Mouse (Mus musculus) spleen, adult 2 months (tissue): Measurements from ENCODE around the gene Filip1l. TPM values are rescaled to one million over a fixed set of nuclear protein-coding genes. Genes with fewer than 3 reads are reported as not detected.

Experiments
- DNase-seq, 2 experiments: peaks; one replicate each; pipeline versions ENCODE4 v3.0.0 to v3.0.0-alpha.2; 2012 to 2021; ENCODE audit warnings: low spot score in 2 of 2, low read depth in 1 of 2
- H3K27ac ChIP-seq: fragments of 200-500 bp; 2 replicates; pipeline ENCODE4 v1.5.1; 2012; ENCODE audit warnings: low read length, inconsistent platforms; ENCODE audit not compliant: insufficient read depth
- H3K27me3 ChIP-seq: fragments of 200-500 bp; 2 replicates; pipeline ENCODE4 v1.6.1; 2012; ENCODE audit warnings: mild to moderate bottlenecking, moderate library complexity, low read length, inconsistent platforms; ENCODE audit not compliant: control insufficient read depth, insufficient read depth
- H3K36me3 ChIP-seq: fragments of 200-500 bp; 2 replicates; pipeline ENCODE4 v1.6.1; 2012; ENCODE audit warnings: mild to moderate bottlenecking, low read length, inconsistent platforms; ENCODE audit not compliant: control insufficient read depth, insufficient read depth
- H3K4me1 ChIP-seq: fragments of 200-500 bp; 2 replicates; pipeline ENCODE4 v1.6.1; 2011; ENCODE audit warnings: inconsistent platforms; ENCODE audit not compliant: control insufficient read depth, insufficient read depth, insufficient read length
- H3K4me3 ChIP-seq: fragments of 200-500 bp; 2 replicates; pipeline ENCODE4 v1.5.1; 2011; ENCODE audit warnings: mild to moderate bottlenecking, inconsistent platforms; ENCODE audit not compliant: insufficient read depth, insufficient read length; ENCODE audit errors: extremely low read depth
- CTCF ChIP-seq: fragments of 200-500 bp; IDR thresholded peaks from 2 replicates; pipeline ENCODE4 v1.5.1; 2011; ENCODE audit warnings: mild to moderate bottlenecking, inconsistent platforms; ENCODE audit not compliant: insufficient read depth, insufficient read length, insufficient replicate concordance; ENCODE audit errors: extremely low read depth
- POLR2A ChIP-seq: fragments of 200-500 bp; IDR thresholded peaks from 2 replicates; pipeline ENCODE4 v1.6.1; 2011; ENCODE audit warnings: low read depth, low read length, inconsistent platforms
- WGBS: fragments of 180-500 bp; shearing (Covaris S2); methylation state at CpG from one replicate; pipeline ENCODE4 v1.1.7; 2018; 5-methylcytosine and 5-hydroxymethylcytosine counted together
- polyA plus RNA-seq: library from polyadenylated mRNA; depleted of rRNA; stranded (reverse); fragments of >200 nt; gene quantifications from 2 replicates; pipeline ENCODE4 v1.2.3, GENCODE M21; 2012

Filip1l gene
- polyA plus RNA-seq, 1 experiment: 15.3 TPM

DNA sequence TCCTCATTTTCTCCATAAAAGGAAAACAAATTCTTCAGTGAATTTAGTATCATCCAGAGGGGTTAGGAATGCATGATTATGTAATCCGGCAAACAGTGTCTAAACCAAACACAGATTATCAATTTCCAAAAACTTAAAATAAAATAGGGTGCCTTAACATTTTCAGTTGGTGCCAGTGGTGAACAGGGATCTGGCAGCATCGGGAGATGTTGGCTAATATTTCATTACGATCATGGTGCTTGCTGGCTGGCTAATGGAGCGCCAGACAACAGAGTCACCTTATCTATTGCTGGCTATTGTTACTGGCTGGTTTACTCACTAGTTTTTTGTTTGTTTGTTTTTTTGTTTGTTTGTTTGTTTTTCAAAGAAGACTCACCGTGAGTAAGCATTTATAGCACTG, 67.0 kb downstream of the Filip1l start:
- no peak overlapping the region for H3K27ac ChIP-seq
- WGBS: 87% methylated on average over 5 of the region's 5 CpGs
- TF ChIP-seq POLR2A: no peak
- no peak for TF ChIP-seq CTCF
- H3K4me1 ChIP-seq: peaks cover 19% of the 10 kb centered on the region
- DNase-seq: no peak
- no peaks in the 10 kb centered on the region for H3K27me3 ChIP-seq
- no peaks in the 10 kb centered on the region for H3K36me3 ChIP-seq
- H3K4me3 ChIP-seq: no peak overlapping the region

GRCm38 (mm10) chr16:57420773-57421556, 68.1 kb downstream of the Filip1l start:
- H3K27me3 ChIP-seq: no peaks in the 10 kb centered on the region
- DNase-seq: no peak
- H3K4me3 ChIP-seq: no peak overlapping the region
- no peaks in the 10 kb centered on the region for H3K36me3 ChIP-seq
- 0 out of 2 replicates have a peak overlapping the region, but pooled peaks have one; percentile 16 for H3K27ac ChIP-seq
- 58% methylated on average over 8 of the region's 8 CpGs for WGBS
- no peak for TF ChIP-seq POLR2A
- TF ChIP-seq CTCF: no peak
- H3K4me1 ChIP-seq: peaks cover 19% of the 10 kb centered on the region

- H3K4me3 ChIP-seq: no peak overlapping the region
- H3K27ac ChIP-seq: peak overlapping the region; percentile 64
- TF ChIP-seq POLR2A (no peak), CTCF (no peak)
- WGBS: 22% methylated on average over 7 of the region's 7 CpGs
- no peaks in the 10 kb centered on the region for H3K27me3 ChIP-seq
- no peaks in the 10 kb centered on the region for H3K36me3 ChIP-seq
- DNase-seq: peak; percentile 19 to 21
- peaks cover 19% of the 10 kb centered on the region for H3K4me1 ChIP-seq
These were observed 69.0 kb downstream of the Filip1l start for GRCm38 (mm10) chr16:57421680-57422417.

DNA sequence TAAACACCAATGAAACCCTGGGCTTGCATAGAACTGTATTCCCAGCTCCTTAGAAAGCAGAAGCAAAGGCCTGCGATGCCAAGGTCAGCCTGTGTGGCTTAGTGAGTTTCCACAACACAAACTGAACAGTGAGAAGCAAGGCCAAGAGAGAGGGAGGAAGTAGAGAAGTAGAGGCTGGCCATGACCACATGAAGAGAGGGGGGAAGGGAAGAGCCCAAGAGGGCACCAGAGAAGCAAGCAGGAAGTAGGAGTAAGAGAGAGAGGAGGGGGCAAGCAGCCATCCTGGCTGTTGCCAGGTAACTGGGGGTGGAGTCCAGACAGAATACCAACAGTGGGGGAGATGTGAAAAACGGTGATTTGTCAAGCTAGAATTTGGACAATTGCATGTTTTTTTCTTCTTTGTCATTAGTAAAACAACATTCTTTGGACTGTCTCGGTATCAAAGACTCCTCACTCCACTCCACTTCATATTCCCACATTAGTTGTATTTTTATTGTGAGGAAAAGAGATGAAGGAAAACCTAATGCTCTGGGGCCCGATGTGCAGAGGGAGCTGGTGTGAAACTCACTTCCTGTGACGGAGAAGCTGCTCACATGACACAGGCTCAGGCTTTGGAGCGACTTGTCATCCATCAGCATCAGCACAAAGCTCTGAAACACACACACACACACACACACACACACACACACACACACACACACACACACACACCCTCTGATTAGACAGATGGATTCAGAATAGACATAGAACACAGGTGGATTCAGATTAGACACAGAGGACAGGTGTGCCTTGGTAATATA, 70.3 kb downstream of the Filip1l start:
- H3K4me3 ChIP-seq: no peak overlapping the region
- 25% methylated on average over 6 of the region's 6 CpGs for WGBS
- no peak for TF ChIP-seq POLR2A
- TF ChIP-seq CTCF: no peak
- peak; percentile 62 to 71 for DNase-seq
- no peaks in the 10 kb centered on the region for H3K36me3 ChIP-seq
- H3K27me3 ChIP-seq: no peaks in the 10 kb centered on the region
- peak overlapping the region; percentile 64 for H3K27ac ChIP-seq
- H3K4me1 ChIP-seq: peaks cover 19% of the 10 kb centered on the region

- 94% methylated on average over 10 of the region's 10 CpGs for WGBS
- Histone ChIP-seq H3K36me3 (no peaks in the 10 kb centered on the region), H3K4me1 (peaks cover 15% of the 10 kb centered on the region), H3K27ac (no peak overlapping the region), H3K4me3 (no peak overlapping the region), H3K27me3 (no peaks in the 10 kb centered on the region)
- TF ChIP-seq POLR2A (no peak), CTCF (no peak)
- no peak for DNase-seq
These were observed 73.8 kb downstream of the Filip1l start for GRCm38 (mm10) chr16:57426680-57427079.

DNA sequence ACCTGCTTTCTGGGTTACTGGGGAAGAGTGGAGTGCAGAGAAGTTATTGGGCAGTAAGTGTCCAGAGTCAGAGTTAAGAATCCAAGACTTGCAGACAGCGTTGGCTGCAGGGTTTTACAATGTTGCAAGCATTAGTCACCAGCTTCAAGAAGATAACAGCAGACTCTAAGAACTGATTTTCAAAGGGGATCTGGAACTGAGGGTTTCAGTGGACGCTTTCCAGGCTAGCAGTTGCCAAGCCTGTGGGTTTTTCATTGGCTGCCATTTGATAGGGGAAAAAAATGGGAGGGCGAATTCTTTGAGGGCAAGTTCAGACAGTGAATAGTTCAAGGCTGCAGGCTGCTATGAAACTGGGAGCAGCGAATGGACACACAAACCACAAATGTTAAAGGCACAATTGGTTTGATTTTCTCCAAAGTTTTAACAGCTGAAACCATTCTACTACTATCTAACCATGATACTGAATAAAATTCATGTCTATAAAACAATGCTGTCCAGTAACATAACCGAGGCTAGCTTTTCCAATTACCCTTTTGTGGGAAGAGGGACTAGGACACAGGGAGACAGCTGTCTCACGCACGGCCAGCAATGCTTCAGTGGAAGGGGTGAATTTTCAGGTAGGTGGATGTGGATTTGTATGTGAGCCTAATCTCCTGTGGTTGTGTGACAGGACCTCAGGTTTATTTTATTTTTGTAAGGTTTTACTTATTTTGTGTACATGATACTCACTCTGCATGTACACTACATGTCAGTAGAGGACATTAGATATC, 74.8 kb downstream of the Filip1l start:
- WGBS: 85% methylated on average over 7 of the region's 7 CpGs
- Histone ChIP-seq H3K27ac (no peak overlapping the region), H3K4me3 (no peak overlapping the region), H3K4me1 (peaks cover 9% of the 10 kb centered on the region; the same call in 1 of the 2 replicates), H3K36me3 (no peaks in the 10 kb centered on the region), H3K27me3 (no peaks in the 10 kb centered on the region)
- no peak for DNase-seq
- no peak for TF ChIP-seq POLR2A
- TF ChIP-seq CTCF: no peak
